Mouse (Mus musculus) MEL-GATA-1-ER (cell line): ENCODE results near the gene Pla1a.

ENCODE experiments used
- DNase-seq: peaks from one replicate; pipeline ENCODE4 v3.0.0-alpha.2; 2012; ENCODE audit warnings: low read depth; ENCODE audit errors: extremely low read depth

Pla1a gene

DNA sequence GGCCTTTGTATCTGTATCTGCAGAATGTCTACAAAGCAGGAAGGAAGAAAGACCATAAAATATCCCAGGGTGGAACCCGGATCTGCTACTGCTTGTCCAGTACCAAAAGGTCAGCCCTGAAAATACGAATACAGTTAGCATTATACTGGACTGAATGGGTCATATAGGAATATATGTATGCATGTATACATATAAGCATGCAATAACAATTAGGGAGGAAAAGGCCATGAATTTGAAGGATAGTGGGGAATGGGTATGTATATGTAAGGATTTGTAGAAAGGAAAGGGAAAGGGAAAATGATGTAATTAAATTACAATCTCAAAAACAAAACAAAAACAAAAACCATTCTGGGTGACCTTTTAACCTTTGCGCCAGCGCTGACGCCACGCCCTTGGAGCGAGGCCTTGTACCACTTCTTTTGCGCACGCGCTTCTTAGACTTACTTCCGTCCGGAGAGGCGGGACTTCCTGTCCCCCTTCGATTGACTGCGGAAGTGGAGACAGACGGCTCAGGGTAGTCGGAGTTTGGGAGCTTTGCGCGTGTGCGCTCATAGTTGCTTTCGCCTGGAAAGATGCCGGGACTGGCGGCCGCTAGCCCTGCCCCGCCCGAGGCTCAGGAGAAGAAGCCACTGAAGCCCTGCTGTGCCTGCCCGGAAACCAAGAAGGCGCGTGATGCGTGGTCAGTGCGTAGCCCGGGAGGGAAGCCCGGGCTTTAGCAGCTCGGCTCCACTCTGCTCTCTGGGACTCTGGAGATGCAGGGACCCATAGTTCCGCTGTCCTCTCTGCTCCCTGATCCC, 86.2 kb downstream of the Pla1a start, which contains the start of the genes Cox17 and Gm21987:
TSS of gene Cox17 (plus strand) at position 463 of the 797 bp plus-strand sequence.
TSS of gene Gm21987 (plus strand) at position 512 of the 797 bp plus-strand sequence.
- DNase-seq: peak; percentile 90
